Mouse (Mus musculus) frontal cortex, adult 2 months (tissue): ENCODE data around the gene Tanc2. TPM values are rescaled to one million over a fixed set of nuclear protein-coding genes. Genes with fewer than 3 reads are reported as not detected.

Source experiments
- DNase-seq, 2 experiments: peaks; one replicate each; pipeline ENCODE4 v3.0.0; 2022; ENCODE audit warnings: low spot score in 1 of 2; ENCODE audit errors: extremely low spot score in 1 of 2
- polyA plus RNA-seq: library from polyadenylated mRNA; depleted of rRNA; stranded (reverse); fragments of >200 nt; gene quantifications from 2 replicates; pipeline ENCODE4 v1.2.3, GENCODE M21; 2012

Tanc2 gene
- polyA plus RNA-seq, 1 experiment = 61.3 TPM

DNA sequence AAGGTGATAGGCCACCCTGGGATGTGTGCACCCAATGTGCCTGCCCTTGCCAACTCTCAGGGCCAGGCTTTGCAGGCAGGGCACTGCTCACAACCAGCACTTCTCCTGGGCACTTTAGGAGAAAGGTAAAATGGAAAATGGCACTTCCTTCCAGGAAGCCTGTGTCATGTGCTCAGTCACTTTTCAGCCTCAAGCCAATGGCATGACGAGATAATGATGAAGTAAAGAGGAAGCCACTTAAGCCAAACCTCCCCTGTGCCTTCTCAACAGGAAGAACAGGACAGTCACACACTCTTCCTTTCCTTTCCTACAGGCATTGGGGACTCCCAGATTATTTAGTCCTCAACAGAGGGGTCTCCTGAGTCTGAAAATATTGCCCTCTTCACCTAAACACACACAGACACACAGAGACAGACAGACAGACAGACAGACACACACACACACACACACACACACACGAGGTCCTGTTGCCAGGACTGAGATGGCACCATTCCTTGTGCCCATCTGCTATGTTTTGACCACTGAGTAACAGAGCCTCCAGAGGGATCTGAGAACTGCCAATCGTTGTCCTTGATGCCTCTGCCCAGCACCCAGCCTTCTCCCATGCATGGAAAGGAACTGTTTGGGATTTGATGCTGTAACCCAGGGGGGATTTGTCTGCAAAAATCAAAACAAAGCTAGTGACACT, 330.5 kb downstream of the Tanc2 start:
- DNase-seq = no peak

DNA sequence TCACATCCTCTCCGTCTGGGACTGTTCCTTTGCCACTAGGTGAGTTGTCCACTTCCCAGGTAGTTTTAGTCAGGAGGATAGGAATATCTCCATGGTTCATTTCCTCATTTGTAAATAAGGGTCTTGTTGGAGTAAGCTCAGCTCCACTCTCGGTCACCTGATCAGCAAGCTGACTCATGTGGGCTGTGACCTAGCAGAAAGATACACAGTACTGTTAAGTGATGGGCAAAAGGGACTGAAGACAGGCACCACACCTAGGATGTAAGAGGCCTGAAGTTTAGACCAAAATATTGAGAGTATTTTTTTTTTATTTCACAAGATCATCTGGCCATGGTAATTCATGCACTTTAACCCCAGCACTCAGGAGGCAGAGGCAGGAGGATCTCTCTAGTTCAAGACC, 331.1 kb downstream of the Tanc2 start:
- DNase-seq = no peak

DNA sequence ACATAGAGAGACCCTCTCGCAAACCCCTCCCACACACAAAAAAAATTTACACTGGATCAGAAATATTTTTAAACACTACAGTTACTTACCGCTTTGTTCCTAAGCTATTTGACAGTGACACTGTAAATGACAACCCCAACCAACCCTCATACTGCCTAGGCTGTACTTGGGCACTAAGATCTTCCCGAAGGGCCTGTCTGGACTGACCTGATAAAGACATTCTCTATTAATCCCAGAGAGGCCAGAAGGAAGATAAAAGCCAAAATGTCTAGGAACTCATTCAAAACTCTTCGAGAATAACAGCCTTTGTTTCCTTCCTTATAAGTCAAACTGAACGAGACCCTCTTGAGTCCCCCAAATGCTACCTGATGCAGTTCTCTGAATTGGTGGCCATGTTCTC, 331.5 kb downstream of the Tanc2 start:
- no peak for DNase-seq

DNA sequence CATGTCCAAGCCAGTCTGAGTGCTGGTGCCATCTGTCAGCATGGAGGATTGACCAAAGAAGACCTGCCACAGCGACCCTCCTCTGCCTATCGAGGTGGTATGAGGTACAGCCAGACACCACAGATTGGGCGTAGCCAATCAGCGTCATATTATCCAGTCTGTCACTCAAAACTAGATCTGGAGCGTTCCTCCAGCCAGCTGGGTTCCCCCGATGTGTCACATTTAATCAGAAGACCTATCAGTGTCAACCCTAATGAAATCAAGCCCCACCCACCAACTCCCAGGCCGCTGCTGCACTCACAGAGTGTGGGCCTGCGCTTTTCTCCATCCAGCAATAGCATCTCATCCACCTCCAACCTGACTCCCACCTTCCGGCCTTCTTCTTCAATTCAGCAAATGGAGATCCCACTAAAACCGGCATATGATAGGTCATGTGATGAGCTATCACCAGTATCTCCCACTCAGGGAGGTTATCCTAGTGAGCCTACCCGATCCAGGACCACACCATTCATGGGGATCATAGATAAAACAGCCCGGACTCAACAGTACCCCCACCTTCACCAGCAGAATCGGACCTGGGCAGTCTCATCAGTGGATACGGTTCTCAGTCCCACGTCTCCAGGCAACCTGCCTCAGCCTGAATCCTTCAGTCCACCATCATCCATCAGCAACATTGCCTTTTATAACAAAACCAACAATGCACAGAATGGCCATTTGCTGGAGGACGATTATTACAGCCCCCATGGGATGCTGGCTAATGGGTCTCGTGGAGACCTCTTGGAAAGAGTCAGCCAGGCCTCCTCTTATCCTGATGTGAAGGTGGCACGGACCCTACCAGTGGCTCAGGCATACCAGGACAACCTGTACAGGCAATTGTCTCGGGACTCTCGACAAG, 333.2 kb downstream of the Tanc2 start:
- DNase-seq = peak in 1 of 2 experiments; percentile 56

DNA sequence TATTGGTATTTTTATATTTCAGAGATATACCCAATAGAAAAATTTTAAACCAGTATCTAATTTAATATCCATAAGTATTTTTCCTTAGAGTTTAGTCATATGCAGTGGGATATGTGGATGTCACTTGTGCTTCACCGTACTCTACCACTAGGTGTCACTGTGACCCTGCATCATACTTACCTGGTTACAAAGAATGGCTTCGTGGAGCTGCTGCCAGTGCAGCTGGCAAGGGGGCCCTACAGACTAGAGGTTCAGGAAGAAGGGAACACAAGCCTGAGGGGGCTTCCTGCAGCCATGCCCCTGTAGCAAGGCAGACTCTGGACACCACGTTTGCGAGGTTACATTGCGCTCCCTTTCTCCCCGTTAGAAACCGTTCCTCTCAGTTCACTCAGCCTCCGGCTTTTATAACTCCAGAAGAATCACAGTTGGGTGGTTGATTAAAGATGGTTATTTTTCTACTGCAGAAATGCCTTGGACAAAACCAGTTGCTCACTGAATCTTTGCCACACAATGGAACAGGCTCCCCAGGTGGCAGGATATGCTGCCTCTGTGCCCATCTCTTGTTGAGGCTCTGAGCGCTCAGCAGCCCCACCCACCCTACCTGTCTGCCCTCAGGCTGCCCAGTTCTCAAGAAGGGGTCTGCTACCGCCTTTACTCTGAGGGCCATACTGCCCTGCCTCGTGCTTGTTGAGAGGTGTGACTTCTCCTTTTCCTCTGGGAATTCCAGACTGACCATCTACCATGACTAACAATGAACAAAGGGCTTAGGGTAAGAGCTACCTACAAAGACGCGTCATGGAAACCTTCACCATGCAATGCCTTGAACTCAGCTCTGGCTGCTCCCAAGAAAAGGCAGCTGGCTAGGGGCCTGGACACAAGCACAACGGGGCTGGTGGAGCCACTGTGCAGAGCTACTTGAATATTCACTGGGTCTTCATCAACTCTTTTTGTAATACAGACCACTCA, 337.6 kb downstream of the Tanc2 start:
- DNase-seq = peak; percentile 42 to 90

DNA sequence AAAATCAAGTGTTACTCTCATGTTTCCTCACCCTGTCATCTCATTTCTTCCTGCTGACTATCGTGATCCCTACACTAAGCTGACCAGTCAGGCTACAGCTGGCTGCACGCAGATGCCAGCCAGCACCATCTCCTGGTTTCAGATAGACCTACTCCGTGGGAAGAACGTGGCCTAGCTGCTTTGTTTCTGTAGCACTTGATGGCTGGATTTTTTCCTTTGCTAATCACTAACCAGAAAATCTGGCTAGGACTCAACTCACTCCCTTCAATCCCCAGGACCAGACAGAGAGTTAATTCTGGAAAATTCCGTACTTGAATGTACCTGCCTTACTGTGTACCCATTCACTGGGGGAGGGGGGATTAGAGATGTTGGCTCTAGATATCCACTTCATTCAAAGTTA, 338.4 kb downstream of the Tanc2 start:
- DNase-seq = no peak

DNA sequence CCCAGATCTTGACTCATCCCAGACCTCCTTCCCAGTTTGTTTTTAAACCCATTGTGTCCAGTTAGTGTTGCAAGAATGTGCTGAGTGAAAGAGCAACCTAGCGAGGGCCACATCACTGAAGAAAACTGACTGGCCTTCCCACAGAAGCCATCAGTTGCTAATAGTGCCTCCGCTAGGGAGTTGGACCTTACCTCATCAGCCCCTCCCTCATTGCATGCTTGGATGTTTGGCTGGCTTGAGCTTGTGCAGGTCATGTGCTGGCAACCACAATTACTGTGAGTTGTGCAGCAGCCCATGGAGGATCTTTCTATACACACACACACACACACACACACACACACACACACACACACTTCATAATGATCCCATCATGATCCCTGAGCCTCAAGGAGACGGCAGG, 341.6 kb downstream of the Tanc2 start:
- DNase-seq = no peak

DNA sequence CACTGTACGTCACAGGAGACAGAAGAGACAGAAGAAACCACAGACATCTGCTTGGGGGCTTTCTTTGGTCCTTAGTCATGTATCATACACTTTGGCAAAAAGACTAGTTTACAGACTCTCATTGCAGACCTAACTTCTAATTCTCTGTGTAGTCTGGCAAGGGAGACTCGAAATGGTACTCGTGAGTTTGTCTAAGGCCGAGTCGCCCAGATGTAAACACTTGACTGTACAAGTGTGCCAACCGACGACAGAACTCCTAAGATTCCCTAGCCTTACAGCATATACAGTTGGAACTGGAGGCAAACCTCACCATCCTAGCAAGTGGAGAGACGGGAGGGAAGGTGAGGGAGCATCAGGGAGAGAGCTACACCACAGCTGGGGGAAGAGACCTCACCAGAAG, 344.0 kb downstream of the Tanc2 start:
- no peak for DNase-seq

DNA sequence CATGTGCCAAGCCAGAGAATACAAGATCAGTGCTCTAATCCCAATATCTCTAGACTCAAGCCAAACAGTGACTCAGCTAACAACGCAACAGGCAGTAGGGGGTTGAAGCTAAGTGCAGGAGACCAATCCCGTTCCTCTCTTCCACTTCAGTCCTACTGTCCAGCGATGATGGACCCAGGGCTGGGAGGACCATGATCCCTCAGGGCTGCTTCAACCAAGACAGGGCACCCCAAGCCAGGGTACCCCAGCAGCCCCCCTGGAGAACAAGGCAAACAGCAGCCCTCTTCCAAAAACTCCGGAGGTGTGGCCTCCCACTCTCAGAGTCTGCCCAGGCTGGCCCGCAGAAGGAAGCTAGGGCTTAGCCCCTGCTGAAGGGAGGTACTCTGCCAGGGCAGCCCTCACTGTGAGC, 344.5 kb downstream of the Tanc2 start:
- no peak for DNase-seq

DNA sequence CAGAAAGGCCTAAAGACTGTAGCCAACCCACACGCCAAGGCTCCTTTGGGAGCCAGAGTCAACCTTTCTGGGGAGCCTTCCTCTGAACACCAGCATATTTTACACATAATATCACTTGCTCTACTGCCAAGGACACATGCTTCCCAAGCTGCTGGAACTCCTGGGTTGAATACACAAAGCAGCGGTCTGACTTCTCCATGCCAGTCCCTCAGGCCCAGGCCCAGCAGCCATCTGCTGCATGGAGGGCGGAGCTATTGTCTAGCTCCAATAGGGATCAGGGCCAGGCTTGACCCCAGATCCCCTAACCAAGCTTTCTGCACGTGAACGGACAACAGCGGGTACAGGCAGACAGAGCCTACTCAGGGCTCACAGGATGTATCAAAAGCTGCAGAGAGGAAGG, 345.0 kb downstream of the Tanc2 start:
- DNase-seq = no peak

DNA sequence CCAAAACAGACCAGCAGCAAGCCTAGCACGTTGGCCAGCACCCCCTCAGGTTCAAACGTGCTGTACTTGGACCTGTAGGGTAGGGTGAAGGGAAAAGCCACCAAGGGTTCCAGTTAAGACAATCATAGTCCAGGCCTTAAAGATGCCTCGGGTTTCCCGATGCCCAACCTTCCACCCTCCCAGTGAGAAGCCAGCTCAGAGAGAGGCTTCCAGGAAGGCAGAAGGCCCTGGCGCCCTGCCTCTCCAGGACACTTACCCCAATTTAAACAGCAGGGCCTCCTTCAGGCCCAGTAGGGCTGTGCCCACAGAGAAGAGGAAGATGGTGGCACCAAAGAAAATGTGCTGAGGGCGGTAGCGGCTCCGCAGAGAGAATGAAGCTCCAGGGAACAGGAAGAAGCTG, 345.7 kb downstream of the Tanc2 start:
- no peak for DNase-seq

DNA sequence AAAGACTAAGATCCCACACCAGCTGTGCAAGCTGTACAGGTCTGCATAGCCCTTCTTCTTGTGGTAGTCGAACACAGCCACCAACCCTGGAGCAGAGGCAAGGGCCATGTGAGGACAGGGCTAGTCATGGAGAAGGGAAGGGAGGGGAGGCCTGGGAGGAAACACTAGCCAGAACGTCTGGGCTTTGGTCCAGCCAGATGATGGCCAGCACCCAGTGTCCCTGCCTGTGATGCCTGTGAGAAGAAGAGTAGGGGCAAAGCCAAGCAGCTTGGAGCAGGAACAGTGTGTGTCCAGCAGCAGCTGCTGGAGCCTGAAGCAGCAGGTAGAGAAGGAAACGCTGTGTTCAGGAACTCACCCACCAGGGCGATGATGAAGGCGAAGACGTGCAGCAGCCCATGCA, 346.4 kb downstream of the Tanc2 start:
- no peak for DNase-seq

DNA sequence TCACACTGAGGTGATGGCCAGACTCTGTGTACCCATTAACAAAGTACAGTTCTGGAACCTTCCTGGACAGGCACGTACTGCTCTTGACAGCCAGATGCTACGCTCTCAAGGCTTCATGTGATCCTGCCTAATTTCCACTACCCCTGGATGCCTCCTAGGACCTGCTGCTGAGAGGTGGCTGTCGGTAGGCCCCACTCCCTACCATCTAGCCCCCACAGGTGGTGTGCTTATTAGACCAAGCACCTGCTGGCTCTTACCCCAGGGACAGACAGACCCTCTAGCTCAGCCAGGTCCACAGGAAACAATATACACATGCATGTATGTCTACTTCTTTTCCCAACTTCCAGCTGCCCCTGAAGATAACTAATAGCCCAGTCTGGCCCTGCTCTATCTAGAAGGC, 347.2 kb downstream of the Tanc2 start:
- no peak for DNase-seq

DNA sequence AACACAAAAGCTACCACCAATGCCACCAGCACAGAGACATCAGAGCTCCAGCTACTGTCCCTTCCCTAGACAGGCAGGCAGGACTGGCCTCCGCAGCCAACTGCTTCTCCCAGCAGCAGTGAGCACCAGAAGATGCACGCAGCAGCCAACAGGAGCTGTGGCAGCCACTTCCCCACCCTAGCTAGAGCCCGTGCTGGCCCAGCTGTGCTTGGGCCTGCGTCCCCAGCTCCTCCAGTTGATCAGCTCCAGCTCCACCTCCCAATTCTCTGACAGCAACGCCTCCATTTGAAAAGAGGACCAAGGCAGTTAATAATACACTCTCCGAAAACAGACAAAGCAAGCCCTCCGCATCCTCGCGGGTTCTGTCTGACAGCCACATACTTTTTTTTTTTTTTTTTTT, 349.0 kb downstream of the Tanc2 start:
- no peak for DNase-seq

DNA sequence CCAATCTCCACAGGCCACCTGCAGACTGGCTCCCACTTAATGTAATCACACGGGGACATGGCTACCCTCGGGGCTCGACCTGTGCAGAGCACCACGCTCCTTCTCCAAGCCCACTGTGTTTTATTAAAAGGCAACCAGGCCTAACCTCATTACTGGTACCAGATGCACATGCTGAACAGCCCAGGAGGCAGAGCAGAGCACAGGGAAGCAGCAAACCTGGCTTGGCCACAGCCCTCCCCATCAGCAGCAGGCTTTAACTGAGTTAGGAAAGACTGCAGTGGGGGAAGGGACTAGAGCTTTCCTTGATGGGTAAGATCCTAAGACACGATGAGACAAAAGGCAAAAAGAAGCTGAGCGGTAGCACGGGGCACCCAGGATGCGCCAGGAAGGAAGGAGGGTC, 352.2 kb downstream of the Tanc2 start:
- no peak for DNase-seq

DNA sequence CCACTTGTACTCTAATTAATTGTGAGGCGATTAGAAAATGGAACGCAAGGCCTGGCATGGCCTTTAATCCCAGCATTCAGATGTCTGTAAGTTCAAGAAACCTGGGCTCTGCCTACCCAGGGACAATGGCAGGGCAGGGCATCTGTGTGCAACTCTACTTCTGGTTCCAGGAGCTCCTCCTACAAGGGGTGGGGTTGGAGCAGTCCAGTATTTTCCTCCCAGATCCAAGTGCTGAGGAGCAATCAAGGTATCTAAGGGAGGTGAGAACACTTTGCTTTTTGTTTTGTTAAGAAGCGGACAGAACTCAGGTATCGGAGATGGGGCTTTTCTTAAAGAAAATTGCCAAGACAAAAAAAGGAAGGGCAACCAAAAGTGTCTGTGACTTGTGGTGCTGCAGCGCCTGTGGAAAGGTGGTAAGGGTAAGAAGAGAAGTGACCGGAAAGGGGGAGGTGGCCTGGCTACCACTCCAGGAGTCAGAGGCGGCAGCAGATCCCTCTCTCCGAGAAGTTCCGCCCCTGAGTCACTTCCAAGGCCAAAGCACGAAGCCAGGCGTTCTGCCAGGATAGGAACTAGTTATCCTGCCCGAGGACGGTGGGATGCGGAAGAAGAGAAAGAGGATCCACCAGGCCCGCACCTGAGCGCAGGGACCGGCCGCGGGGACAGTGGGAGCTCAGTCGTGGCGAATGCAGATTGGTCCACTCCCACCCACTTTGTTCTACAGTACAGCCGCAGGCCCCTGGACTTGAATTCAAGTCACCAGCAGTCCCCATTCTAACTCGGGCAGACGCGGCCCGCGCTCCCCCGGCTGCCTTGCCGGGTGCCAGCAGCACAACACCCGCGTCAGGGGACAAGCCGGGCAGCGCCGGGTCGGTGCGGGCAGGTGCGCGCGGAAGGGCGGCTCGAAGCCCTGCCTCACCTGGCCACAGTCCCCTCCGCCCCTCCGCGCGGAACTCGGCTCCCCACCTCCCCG, 353.6 kb downstream of the Tanc2 start:
- DNase-seq = no peak

DNA sequence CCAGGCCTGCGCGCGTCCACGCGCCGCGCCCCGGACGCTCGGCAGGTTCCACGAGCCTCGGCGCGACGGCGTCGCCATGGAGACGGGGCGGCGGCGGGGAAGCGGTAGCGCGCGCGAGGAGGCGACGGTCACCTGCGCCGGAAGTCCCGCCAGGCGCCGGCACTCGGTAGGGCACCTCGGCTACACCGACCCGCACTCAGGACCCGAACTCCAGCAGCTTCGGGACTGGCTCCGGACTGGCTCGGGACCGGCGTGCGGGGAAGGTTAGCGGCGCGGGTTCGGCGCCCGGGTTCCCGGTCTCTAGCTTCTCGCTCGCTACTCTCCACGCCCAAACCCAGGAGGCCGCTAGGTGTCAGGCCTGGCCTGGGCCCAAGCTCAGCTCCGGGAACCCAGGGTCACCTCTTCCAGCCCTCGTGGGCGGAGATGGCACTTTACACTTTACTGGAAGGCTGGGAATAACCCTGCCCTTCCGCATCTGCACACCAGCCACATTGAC, 354.4 kb downstream of the Tanc2 start:
- DNase-seq = peak in 1 of 2 experiments; percentile 72

DNA sequence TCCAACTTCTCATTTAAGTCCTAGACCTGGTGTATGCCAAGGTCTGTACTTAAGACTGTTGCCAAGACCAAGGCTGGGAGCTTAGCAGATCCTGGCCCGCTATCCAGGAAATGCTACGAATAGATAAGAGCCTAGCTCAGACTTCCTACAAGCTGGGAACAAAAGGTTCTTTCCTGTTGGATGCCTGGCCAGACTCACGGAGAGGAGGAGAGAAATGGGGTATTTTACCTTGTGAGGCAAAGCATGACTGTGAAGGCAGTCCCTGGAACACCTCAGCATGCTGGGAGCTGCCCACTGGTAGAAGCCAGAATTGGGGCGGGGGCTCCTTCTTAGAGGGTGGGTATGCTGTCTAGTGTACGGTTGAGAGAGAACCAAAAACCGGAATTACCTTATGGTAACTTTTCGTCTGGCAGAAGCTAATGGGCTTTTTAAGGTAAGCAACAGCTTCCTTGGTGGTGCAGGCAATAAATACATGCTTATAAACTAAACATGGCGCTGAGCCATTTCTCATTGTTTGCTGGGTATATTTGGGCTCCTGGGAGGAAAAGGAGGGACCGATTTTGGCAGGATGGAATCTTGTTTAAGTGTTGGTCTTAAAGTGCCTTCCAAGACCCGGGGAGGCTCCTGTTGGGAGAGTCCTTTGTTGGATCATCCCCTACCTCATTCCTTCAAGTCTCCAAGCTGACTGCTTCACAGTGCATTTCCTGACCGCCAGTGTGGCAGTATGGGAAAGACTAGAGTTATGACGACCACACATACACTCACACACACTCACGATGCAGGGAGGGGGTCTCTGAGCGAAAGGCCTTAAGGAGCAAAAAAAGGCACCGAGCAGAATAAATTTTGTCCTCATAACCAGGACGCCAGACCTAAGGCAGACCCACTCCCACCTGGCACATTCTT, 355.2 kb downstream of the Tanc2 start:
- DNase-seq = no peak
